Mouse (Mus musculus): Measurements from ENCODE around the gene Armh4. TPM values are rescaled to one million over a fixed set of nuclear protein-coding genes. Genes with fewer than 3 reads are reported as not detected.
"Not testable (repeated sequence)": the region's sequence is repeated elsewhere in the genome, so short reads cannot be mapped to it uniquely, and the experiment has no call there.

The Armh4 gene
- polyA plus RNA-seq, 1 experiment from 2014 or later = 53.9 TPM

- Histone ChIP-seq H3K36me3 (no peaks in the 10 kb centered on the region), H3K4me3 (no peak overlapping the region), H3K9ac (replicated peaks) (no peak overlapping the region), H3K27me3 (peaks cover 5% of the 10 kb centered on the region), H3K4me1 (0 out of 2 replicates have a peak, but pooled peaks cover 4% of the 10 kb centered on the region), H3K9me3 (no peaks in the 10 kb centered on the region), H3K27ac (replicated peaks) (no peak overlapping the region), H3K4me2 (replicated peaks) (peak overlapping the region; percentile 63; the same call in 1 of the 2 replicates)
- ATAC-seq (ENCODE audit: low FRiP score, low read depth) = no peak
- 74% methylated on average over 4 of the region's 4 CpGs for WGBS
Measured at GRCm38 (mm10) chr14:49780416-49780815, 2.8 kb downstream of the Armh4 start.

DNA sequence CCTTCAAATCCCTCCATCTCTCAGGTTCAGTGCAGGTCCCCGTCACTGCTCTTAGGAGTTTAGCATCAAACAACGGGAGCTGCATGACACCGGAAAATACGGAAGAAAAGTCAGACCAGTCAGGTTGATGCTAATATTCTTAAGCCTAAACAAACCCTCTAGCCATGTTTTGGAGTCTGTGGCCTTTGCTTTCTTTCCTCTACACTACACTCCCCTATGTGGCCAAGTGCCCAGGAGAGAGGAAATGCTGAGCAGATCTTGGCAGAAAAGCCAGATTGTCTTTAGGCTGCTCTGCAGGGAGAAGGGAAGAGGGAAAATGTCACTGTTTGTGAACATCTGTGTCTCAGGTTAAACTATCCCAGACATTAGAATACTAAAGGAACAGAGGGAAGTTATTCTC lies 5.6 kb downstream of the Armh4 start:
- not testable (repeated sequence) for H3K27me3 ChIP-seq; ATAC-seq (ENCODE audit: low FRiP score, low read depth); H3K4me3 ChIP-seq; H3K27ac ChIP-seq (replicated peaks); H3K9me3 ChIP-seq; H3K9ac ChIP-seq (replicated peaks); H3K36me3 ChIP-seq; H3K4me1 ChIP-seq; H3K4me2 ChIP-seq (replicated peaks)
- WGBS = 73% methylated on average over 4 of the region's 4 CpGs

- no peak overlapping the region for H3K27ac ChIP-seq (replicated peaks)
- no peak overlapping the region for H3K4me3 ChIP-seq
- no peaks in the 10 kb centered on the region for H3K9me3 ChIP-seq
- WGBS = 89% methylated on average over 1 of the region's 1 CpGs
- H3K4me1 ChIP-seq = no peaks in the 10 kb centered on the region
- no peak overlapping the region for H3K4me2 ChIP-seq (replicated peaks)
- H3K27me3 ChIP-seq = no peaks in the 10 kb centered on the region
- ATAC-seq (ENCODE audit: low FRiP score, low read depth) = no peak
- no peak overlapping the region for H3K9ac ChIP-seq (replicated peaks)
- peaks cover 9% of the 10 kb centered on the region for H3K36me3 ChIP-seq
Measured at GRCm38 (mm10) chr14:49771746-49772145, 11.4 kb downstream of the Armh4 start.

- Histone ChIP-seq H3K9me3 (no peaks in the 10 kb centered on the region), H3K4me3 (no peak overlapping the region), H3K4me2 (replicated peaks) (no peak overlapping the region), H3K9ac (replicated peaks) (no peak overlapping the region), H3K27ac (replicated peaks) (no peak overlapping the region), H3K27me3 (no peaks in the 10 kb centered on the region), H3K4me1 (no peaks in the 10 kb centered on the region), H3K36me3 (peaks cover 9% of the 10 kb centered on the region)
- 87% methylated on average over 4 of the region's 4 CpGs for WGBS
- no peak for ATAC-seq (ENCODE audit: low FRiP score, low read depth)
Measured at GRCm38 (mm10) chr14:49766601-49767000, 16.6 kb downstream of the Armh4 start.

- no peaks in the 10 kb centered on the region for H3K4me1 ChIP-seq
- H3K27ac ChIP-seq (replicated peaks) = no peak overlapping the region
- no peaks in the 10 kb centered on the region for H3K9me3 ChIP-seq
- no peak overlapping the region for H3K4me3 ChIP-seq
- no peak for ATAC-seq (ENCODE audit: low FRiP score, low read depth)
- no peak overlapping the region for H3K9ac ChIP-seq (replicated peaks)
- H3K27me3 ChIP-seq = no peaks in the 10 kb centered on the region
- H3K36me3 ChIP-seq = no peaks in the 10 kb centered on the region; the same call in 1 of the 2 replicates
- H3K4me2 ChIP-seq (replicated peaks) = no peak overlapping the region
- WGBS = 72% methylated on average over 1 of the region's 1 CpGs
Measured at GRCm38 (mm10) chr14:49755845-49756244, 27.3 kb downstream of the Armh4 start.

DNA sequence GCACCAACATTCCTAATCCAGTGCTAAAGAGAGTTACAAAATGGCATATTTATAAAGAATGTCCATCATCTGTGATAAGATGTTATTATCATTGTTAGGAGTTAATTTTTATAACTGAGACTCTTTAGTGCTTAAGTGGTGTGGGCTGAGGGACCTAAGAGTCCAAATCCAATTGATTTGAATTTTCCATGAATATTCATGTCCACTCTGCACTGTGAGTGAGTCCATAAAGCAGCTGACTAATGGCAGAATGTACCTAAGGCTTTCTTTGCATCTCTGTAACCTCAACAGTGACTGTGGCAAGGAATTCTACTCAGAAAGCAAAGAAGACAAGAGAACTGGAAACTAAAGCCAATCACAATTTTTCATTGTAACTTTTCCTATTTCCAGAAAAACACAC lies 30.6 kb downstream of the Armh4 start:
- Histone ChIP-seq H3K9me3 (no peaks in the 10 kb centered on the region), H3K4me1 (no peaks in the 10 kb centered on the region), H3K36me3 (no peaks in the 10 kb centered on the region; the same call in 1 of the 2 replicates), H3K27ac (replicated peaks) (no peak overlapping the region), H3K9ac (replicated peaks) (no peak overlapping the region), H3K27me3 (no peaks in the 10 kb centered on the region), H3K4me2 (replicated peaks) (no peak overlapping the region), H3K4me3 (no peak overlapping the region)
- 0 out of 2 replicates have a peak, but pooled peaks have one; percentile 52 for ATAC-seq (ENCODE audit: low FRiP score, low read depth)

GRCm38 (mm10) chr14:49745874-49746273 lies 37.3 kb downstream of the Armh4 start:
- H3K4me1 ChIP-seq = no peaks in the 10 kb centered on the region
- ATAC-seq (ENCODE audit: low FRiP score, low read depth) = no peak
- no peaks in the 10 kb centered on the region for H3K27me3 ChIP-seq
- H3K9ac ChIP-seq (replicated peaks) = no peak overlapping the region
- WGBS = 88% methylated on average over 1 of the region's 1 CpGs
- no peak overlapping the region for H3K4me3 ChIP-seq
- H3K4me2 ChIP-seq (replicated peaks) = no peak overlapping the region
- no peaks in the 10 kb centered on the region for H3K9me3 ChIP-seq
- no peaks in the 10 kb centered on the region for H3K36me3 ChIP-seq
- no peak overlapping the region for H3K27ac ChIP-seq (replicated peaks)

- Histone ChIP-seq H3K9me3 (no peaks in the 10 kb centered on the region), H3K27ac (replicated peaks) (no peak overlapping the region), H3K9ac (replicated peaks) (no peak overlapping the region), H3K4me2 (replicated peaks) (no peak overlapping the region), H3K36me3 (no peaks in the 10 kb centered on the region), H3K4me3 (no peak overlapping the region), H3K27me3 (no peaks in the 10 kb centered on the region), H3K4me1 (no peaks in the 10 kb centered on the region)
- WGBS = 80% methylated on average over 6 of the region's 6 CpGs
- no peak for ATAC-seq (ENCODE audit: low FRiP score, low read depth)
Measured at GRCm38 (mm10) chr14:49743946-49744526, 39.1 kb downstream of the Armh4 start.

- Histone ChIP-seq H3K9me3 (no peaks in the 10 kb centered on the region), H3K9ac (replicated peaks) (no peak overlapping the region), H3K36me3 (no peaks in the 10 kb centered on the region), H3K27ac (replicated peaks) (no peak overlapping the region), H3K4me1 (peaks cover 5% of the 10 kb centered on the region; the same call in 1 of the 2 replicates), H3K4me2 (replicated peaks) (no peak overlapping the region), H3K4me3 (no peak overlapping the region), H3K27me3 (no peaks in the 10 kb centered on the region)
- ATAC-seq (ENCODE audit: low FRiP score, low read depth) = no peak
- 76% methylated on average over 7 of the region's 7 CpGs for WGBS
Measured at GRCm38 (mm10) chr14:49739328-49739727, 43.9 kb downstream of the Armh4 start.

DNA sequence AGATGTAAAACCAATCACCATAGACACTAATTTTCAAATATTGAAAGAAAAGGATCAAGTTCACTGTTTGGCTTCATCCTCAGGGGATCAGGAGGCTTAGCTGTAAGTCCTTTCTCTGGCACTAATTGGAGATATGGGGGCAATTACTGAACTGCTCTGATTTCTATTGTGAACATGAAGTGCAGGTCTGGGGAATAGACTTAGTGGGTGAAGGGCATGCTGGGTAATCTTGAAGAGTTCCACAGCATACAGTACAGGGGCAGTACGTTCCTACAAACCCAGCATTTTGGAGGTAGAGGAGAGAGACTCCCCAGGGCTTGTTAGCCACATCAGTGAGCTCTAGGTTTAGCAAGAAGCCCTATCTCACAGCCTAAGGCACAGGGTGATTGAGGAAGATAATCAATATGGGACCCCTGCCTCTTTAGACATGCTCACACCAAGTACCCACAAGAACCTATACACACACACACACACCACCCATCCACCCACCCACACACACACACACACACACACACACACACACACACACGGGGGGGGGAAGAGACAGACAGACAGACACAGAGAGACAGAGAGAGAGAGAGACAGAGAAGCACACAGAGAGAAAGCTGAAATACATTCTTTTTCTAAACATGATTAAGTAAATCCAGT lies 44.6 kb downstream of the Armh4 start:
- H3K9me3 ChIP-seq = no peaks in the 10 kb centered on the region
- no peak overlapping the region for H3K9ac ChIP-seq (replicated peaks)
- H3K27ac ChIP-seq (replicated peaks) = no peak overlapping the region
- no peak overlapping the region for H3K4me2 ChIP-seq (replicated peaks)
- H3K27me3 ChIP-seq = no peaks in the 10 kb centered on the region
- peak; percentile 81 for ATAC-seq (ENCODE audit: low FRiP score, low read depth)
- 46% methylated on average over 2 of the region's 2 CpGs for WGBS
- H3K4me3 ChIP-seq = no peak overlapping the region
- no peaks in the 10 kb centered on the region for H3K36me3 ChIP-seq
- peaks cover 5% of the 10 kb centered on the region; the same call in 1 of the 2 replicates for H3K4me1 ChIP-seq

- H3K9ac ChIP-seq (replicated peaks) = no peak overlapping the region
- H3K9me3 ChIP-seq = no peaks in the 10 kb centered on the region
- H3K4me2 ChIP-seq (replicated peaks) = no peak overlapping the region
- H3K27ac ChIP-seq (replicated peaks) = no peak overlapping the region
- H3K36me3 ChIP-seq = no peaks in the 10 kb centered on the region
- peaks cover 5% of the 10 kb centered on the region; the same call in 1 of the 2 replicates for H3K4me1 ChIP-seq
- no peak for ATAC-seq (ENCODE audit: low FRiP score, low read depth)
- H3K4me3 ChIP-seq = no peak overlapping the region
- no peaks in the 10 kb centered on the region for H3K27me3 ChIP-seq
Measured at GRCm38 (mm10) chr14:49733950-49734349, 49.2 kb downstream of the Armh4 start.

DNA sequence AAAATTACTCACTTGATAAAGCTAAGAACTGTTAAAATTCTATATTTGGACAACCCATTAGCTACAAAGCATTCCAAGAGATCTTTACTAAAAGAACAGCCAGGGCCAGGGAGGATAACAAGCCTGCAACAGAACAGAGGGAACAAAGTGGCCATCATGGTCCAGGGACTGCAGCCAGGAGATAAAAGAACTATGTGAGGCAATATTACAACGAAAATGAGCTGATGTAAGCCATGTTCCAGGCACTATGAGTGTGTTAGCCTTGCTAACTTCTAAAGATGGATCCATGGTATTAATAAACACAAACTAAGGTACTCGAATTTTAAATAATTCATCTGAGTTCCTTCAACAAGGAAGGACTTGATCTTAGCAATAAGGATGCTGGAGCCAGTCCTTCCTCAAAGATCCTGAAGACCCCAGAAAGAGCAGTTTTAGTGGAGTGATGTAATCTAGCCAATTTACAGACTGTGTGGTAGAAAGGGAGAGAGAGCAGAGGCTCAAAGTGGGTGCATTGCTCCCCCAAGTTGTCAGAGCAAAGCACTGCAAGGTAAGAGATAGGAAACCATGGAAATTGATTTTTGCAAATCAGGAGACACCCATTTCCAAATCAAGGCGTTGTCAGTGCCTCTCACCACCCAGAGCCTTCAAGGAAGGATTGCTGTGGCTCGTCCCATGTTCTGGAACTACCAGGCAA lies 59.7 kb downstream of the Armh4 start:
- H3K4me1 ChIP-seq = no peaks in the 10 kb centered on the region
- no peaks in the 10 kb centered on the region for H3K9me3 ChIP-seq
- ATAC-seq (ENCODE audit: low FRiP score, low read depth) = no peak
- no peaks in the 10 kb centered on the region for H3K27me3 ChIP-seq
- no peaks in the 10 kb centered on the region for H3K36me3 ChIP-seq
- 69% methylated on average over 4 of the region's 4 CpGs for WGBS
- H3K27ac ChIP-seq (replicated peaks) = no peak overlapping the region
- H3K4me2 ChIP-seq (replicated peaks) = no peak overlapping the region
- H3K4me3 ChIP-seq = no peak overlapping the region
- H3K9ac ChIP-seq (replicated peaks) = no peak overlapping the region

Data from midbrain, embryonic 12.5 days (tissue).